Mouse (Mus musculus) heart, embryonic 16.5 days (tissue): Measurements from ENCODE around the gene Slc17a9. TPM values are rescaled to one million over a fixed set of nuclear protein-coding genes. Genes with fewer than 3 reads are reported as not detected.
A peak's percentile ranks its signal among the peaks of the same experiment; 100 is the strongest.

ENCODE experiments used
- ATAC-seq: fragments of 200-750 bp; cut with Nextera tagmentation; replicated peaks from 2 replicates; pipeline ENCODE4 v1.8.0; 2017; ENCODE audit warnings: moderate number of reproducible peaks; ENCODE audit not compliant: insufficient read depth, low FRiP score; ENCODE audit errors: extremely low read depth
- H3K27ac ChIP-seq: fragments of 300-500 bp; sonication (generic); 2 replicates; pipeline ENCODE4 v1.5.1; 2014; ENCODE audit warnings: mild to moderate bottlenecking, low read length, control low read depth, moderate library complexity
- H3K27me3 ChIP-seq: fragments of 300-500 bp; sonication (generic); 2 replicates; pipeline ENCODE4 v1.6.1; 2014; ENCODE audit warnings: low read length, mixed read lengths; ENCODE audit not compliant: control insufficient read depth, insufficient read depth
- H3K36me3 ChIP-seq: fragments of 300-500 bp; sonication (generic); 2 replicates; pipeline ENCODE4 v1.6.1; 2014; ENCODE audit not compliant: control insufficient read depth, insufficient read depth
- H3K4me1 ChIP-seq: fragments of 300-500 bp; sonication (generic); 2 replicates; pipeline ENCODE4 v1.6.1; 2014; ENCODE audit warnings: low read length, mixed read lengths; ENCODE audit not compliant: control insufficient read depth, insufficient read depth
- H3K4me2 ChIP-seq: fragments of 300-500 bp; sonication (generic); 2 replicates; pipeline ENCODE4 v1.6.1; 2014; ENCODE audit warnings: low read depth, mild to moderate bottlenecking, control low read depth, low read length
- H3K4me3 ChIP-seq: fragments of 300-500 bp; sonication (generic); 2 replicates; pipeline ENCODE4 v1.5.1; 2014; ENCODE audit warnings: mild to moderate bottlenecking, control low read depth, low read length
- H3K9ac ChIP-seq: fragments of 300-500 bp; sonication (generic); 2 replicates; pipeline ENCODE4 v1.6.1; 2014; ENCODE audit warnings: low read length, control low read depth
- H3K9me3 ChIP-seq: fragments of 300-500 bp; sonication (generic); replicated peaks from 2 replicates; pipeline ENCODE4 v1.6.1; 2016; ENCODE audit warnings: low read length; ENCODE audit not compliant: control insufficient read depth
- WGBS: fragments of 180-500 bp; shearing (Covaris S2); extraction: QIAGEN DNeasy Blood & Tissue Kit; methylation state at CpG from one replicate; pipeline ENCODE4 v1.1.7; 2014; 5-methylcytosine and 5-hydroxymethylcytosine counted together
- polyA plus RNA-seq: library from polyadenylated mRNA; unstranded; fragments of >200 nt; fragmentation: Nextera tagmentation; extraction: Ambion mirVana; gene quantifications from 2 replicates; pipeline ENCODE4 v1.2.1, GENCODE M21; 2015

The Slc17a9 gene
- polyA plus RNA-seq, 1 experiment from 2014 or later: 1.7 TPM

DNA sequence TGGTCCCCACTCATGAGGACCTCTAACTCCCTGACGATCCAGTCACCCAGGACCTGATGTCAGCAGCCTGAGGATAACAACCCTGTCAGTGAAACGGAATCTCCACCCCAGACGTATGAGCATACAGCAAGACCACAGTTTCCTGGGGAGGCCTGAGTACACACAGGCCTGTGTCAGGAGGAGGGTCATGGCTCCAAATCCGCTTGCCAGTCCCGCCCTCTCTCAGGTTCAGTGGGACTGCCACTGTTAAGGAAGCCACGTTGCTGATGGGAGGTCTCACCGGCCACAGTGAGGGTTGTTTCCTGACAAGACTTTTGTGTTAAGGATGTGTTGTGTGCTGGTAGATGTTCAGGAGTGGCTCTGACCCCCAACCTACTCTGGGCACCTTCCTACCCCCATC is 16.4 kb downstream of the Slc17a9 start:
- 0 out of 2 replicates have a peak, but pooled peaks cover 2% of the 10 kb centered on the region for H3K27me3 ChIP-seq
- whole genome bisulfite sequencing: 61% methylated on average over 7 of the region's 7 CpGs
- H3K4me3 ChIP-seq: no peak overlapping the region
- no peak for ATAC-seq
- H3K4me2 ChIP-seq: no peak overlapping the region
- H3K27ac ChIP-seq: no peak overlapping the region
- no peaks in the 10 kb centered on the region for H3K9me3 ChIP-seq
- H3K4me1 ChIP-seq: no peaks in the 10 kb centered on the region
- no peak overlapping the region for H3K9ac ChIP-seq
- H3K36me3 ChIP-seq: no peaks in the 10 kb centered on the region

- no peaks in the 10 kb centered on the region for H3K4me1 ChIP-seq
- H3K27ac ChIP-seq: no peak overlapping the region
- ATAC-seq: no peak
- H3K36me3 ChIP-seq: no peaks in the 10 kb centered on the region
- H3K9ac ChIP-seq: no peak overlapping the region
- H3K4me3 ChIP-seq: no peak overlapping the region
- H3K27me3 ChIP-seq: 0 out of 2 replicates have a peak, but pooled peaks cover 2% of the 10 kb centered on the region
- WGBS: 80% methylated on average over 6 of the region's 6 CpGs
- no peak overlapping the region for H3K4me2 ChIP-seq
- H3K9me3 ChIP-seq: no peaks in the 10 kb centered on the region
Measured at GRCm38 (mm10) chr2:180742820-180743219, 17.8 kb downstream of the Slc17a9 start.

DNA sequence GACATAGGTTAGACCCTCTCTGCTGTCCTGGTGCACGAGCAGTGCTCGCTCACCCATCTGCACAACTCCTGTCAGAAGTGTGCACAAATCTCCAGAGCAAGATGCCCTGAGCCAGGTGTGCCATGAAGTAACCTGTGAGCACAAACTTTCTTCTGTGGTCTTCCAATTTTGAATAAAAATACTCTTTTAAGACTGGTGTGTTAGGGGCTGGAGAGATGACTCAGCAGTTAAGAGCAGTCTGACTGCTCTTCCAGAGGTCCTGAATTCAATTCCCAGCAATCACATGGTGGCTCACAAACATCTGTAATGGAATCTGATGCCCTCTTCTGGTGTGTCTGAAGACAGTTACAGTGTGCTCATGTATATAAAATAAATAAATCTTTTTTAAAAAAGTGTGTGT is 18.3 kb downstream of the Slc17a9 start:
- ATAC-seq: no peak
- H3K27me3 ChIP-seq: peaks cover 4% of the 10 kb centered on the region; the same call in 1 of the 2 replicates
- H3K4me1 ChIP-seq: no peaks in the 10 kb centered on the region
- WGBS: 69% methylated on average over 2 of the region's 2 CpGs
- no peak overlapping the region for H3K4me3 ChIP-seq
- H3K36me3 ChIP-seq: no peaks in the 10 kb centered on the region
- no peak overlapping the region for H3K27ac ChIP-seq
- H3K9ac ChIP-seq: no peak overlapping the region
- no peaks in the 10 kb centered on the region for H3K9me3 ChIP-seq
- no peak overlapping the region for H3K4me2 ChIP-seq

DNA sequence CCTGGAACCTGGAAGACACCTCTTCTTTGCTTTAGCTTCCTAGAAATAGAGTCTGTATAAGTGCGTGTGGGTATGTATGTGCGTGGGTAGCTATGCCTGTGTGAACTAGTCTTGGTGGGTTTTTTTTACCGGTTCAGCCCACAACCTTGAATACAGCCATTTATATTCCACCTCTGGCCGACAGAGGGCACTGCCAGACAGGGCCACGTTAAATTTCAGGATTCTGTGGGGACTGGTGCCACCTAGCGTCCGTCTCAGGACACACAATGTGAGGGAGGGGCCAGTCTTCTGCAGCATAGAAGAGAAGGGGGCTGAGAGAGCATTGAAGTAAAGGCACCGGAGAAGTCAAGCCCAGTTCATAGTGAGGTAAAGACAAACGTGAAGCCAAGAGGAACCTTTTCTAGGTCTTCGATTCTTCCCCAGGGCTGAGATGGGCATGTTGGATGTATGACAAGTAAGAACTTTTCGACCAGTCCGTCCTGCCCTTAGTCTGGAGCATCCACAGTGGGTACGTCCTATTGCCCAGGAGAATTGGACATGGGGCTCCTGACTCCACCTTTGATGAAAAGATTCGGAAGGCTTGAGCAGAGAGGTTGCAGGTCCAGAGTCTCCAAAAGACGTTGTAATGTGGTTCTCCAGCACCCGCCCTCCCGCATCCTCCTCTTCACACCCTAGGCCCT is 20.3 kb downstream of the Slc17a9 start:
- WGBS: 30% methylated on average over 17 of the region's 17 CpGs
- ATAC-seq: peak; percentile 52

DNA sequence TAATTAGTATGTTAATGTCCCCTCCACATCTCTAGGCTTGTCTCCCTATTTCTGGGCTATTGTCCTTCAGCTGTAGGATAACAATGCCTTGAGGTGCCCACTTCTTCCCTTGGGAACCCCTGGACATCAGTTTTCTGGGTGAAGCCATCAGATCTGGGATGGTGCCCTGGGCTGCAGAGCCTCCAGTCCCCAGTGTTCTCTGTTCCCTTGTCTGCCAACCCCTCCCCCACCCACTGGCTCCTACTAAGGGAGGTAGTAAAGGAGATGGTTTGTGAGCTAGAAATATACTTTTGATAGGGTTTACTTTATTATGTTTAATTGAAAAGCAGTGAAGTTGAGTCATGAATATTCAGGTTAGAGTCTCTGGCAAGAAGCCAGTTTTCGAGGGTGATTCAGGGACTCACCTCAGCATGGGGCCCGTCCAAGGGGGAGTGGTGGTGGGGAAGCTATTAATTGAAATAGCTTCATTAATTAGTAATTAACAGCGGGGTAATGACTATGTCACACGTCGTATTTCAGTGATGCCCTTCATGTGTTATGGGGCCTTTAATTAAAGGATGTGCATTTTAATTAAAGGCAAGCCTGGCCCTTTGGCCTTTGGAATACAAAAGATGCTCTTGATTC is 21.6 kb downstream of the Slc17a9 start:
- 45% methylated on average over 5 of the region's 5 CpGs for WGBS
- peaks cover 7% of the 10 kb centered on the region; the same call in 1 of the 2 replicates for H3K27me3 ChIP-seq
- H3K4me1 ChIP-seq: no peaks in the 10 kb centered on the region
- H3K27ac ChIP-seq: no peak overlapping the region
- no peak overlapping the region for H3K9ac ChIP-seq
- H3K4me2 ChIP-seq: no peak overlapping the region
- ATAC-seq: no peak
- no peak overlapping the region for H3K4me3 ChIP-seq
- no peaks in the 10 kb centered on the region for H3K9me3 ChIP-seq
- no peaks in the 10 kb centered on the region for H3K36me3 ChIP-seq

More for the DNA sequence above, 20.3 kb downstream of the Slc17a9 start:
- Histone ChIP-seq H3K4me3 (no peak overlapping the region), H3K4me2 (no peak overlapping the region), H3K27me3 (peaks cover 7% of the 10 kb centered on the region; the same call in 1 of the 2 replicates), H3K9me3 (no peaks in the 10 kb centered on the region), H3K4me1 (no peaks in the 10 kb centered on the region), H3K9ac (no peak overlapping the region), H3K36me3 (no peaks in the 10 kb centered on the region), H3K27ac (no peak overlapping the region)

DNA sequence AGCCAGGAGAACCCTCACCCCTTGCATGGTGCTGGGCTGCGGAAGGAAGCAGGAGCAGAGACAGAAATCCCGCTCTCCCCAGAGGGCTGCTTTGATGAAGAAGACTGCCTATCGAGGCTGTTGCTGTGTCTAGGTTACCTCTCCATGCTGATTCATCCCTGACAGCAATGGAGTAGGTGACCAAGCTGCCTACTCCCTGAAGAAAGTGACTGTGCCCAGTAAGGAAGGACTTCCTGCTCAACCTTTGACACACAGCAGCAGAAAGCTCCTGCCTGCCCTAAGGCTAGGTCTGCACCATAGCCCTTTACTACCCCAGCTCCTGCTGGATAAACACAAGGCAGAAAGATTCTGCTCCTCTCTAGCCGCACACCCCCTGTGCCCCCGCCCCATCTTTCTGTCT is 23.8 kb downstream of the Slc17a9 start:
- Histone ChIP-seq H3K36me3 (no peaks in the 10 kb centered on the region), H3K4me2 (no peak overlapping the region), H3K27me3 (peaks cover 7% of the 10 kb centered on the region; the same call in 1 of the 2 replicates), H3K9me3 (no peaks in the 10 kb centered on the region), H3K27ac (no peak overlapping the region), H3K4me1 (no peaks in the 10 kb centered on the region), H3K4me3 (no peak overlapping the region), H3K9ac (no peak overlapping the region)
- WGBS: 42% methylated on average over 5 of the region's 5 CpGs
- no peak for ATAC-seq

GRCm38 (mm10) chr2:180754976-180755688 is 30.1 kb downstream of the Slc17a9 start:
- no peak for ATAC-seq
- Histone ChIP-seq H3K36me3 (no peaks in the 10 kb centered on the region), H3K4me2 (no peak overlapping the region), H3K9me3 (no peaks in the 10 kb centered on the region), H3K27me3 (peaks cover 6% of the 10 kb centered on the region; the same call in 1 of the 2 replicates), H3K4me3 (no peak overlapping the region), H3K27ac (no peak overlapping the region), H3K9ac (no peak overlapping the region), H3K4me1 (no peaks in the 10 kb centered on the region)
- 74% methylated on average over 5 of the region's 5 CpGs for WGBS

DNA sequence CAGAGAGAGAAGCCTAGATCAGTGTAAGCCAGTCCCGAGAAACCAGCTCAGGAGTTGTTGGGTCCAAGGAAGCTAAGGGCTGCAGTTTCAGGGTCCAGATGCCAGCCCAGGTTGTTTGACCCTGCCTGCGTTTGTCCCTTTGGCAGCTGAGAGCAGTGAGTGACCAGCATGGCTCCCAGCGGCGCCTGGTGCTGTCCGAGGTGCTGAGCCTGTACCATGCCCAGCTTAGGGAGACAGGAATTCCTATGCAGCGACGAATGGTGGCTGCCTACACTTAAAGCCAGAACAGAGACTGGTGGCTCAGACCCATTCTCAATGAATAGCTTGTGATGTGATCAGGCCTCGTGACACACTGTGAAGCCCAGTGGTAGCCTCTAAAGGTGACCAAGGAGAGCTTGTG is 30.8 kb downstream of the Slc17a9 start:
- WGBS: 1% methylated on average over 8 of the region's 8 CpGs
- H3K36me3 ChIP-seq: no peaks in the 10 kb centered on the region
- ATAC-seq: no peak
- H3K9me3 ChIP-seq: no peaks in the 10 kb centered on the region
- no peak overlapping the region for H3K9ac ChIP-seq
- no peak overlapping the region for H3K27ac ChIP-seq
- peaks cover 6% of the 10 kb centered on the region; the same call in 1 of the 2 replicates for H3K27me3 ChIP-seq
- no peak overlapping the region for H3K4me3 ChIP-seq
- no peaks in the 10 kb centered on the region for H3K4me1 ChIP-seq
- H3K4me2 ChIP-seq: no peak overlapping the region

DNA sequence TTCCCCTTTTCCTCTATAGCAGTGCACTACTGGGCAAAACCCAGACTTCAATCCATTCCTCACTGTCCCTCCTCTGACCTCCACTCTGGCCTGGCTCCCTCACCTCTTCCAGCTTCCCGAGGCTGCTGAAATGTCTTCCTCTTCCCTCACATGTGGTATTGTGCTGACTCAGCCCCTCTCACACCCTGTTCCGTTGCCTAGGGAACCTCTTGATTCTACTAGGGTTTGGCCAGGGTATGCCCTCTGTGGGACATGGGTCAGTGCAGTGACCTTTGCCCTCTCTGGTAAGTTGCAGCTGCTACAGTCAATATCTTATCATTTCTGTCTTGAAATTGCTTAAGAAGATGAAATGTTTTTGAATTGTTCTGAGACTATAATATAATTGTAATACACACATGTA is 31.7 kb downstream of the Slc17a9 start:
- Histone ChIP-seq H3K36me3 (no peaks in the 10 kb centered on the region), H3K4me2 (no peak overlapping the region), H3K27me3 (peaks cover 11% of the 10 kb centered on the region; the same call in 1 of the 2 replicates), H3K4me3 (no peak overlapping the region), H3K9ac (no peak overlapping the region), H3K4me1 (no peaks in the 10 kb centered on the region), H3K27ac (no peak overlapping the region), H3K9me3 (no peaks in the 10 kb centered on the region)
- ATAC-seq: no peak
- 33% methylated on average over 2 of the region's 2 CpGs for WGBS
